Mouse (Mus musculus): Measurements from ENCODE around the gene Phc1.
"Not testable (repeated sequence)": the region's sequence is repeated elsewhere in the genome, so short reads cannot be mapped to it uniquely, and the experiment has no call there.

Gene Phc1

GRCm38 (mm10) chr6:122340349-122341000 is at the start of gene Phc1:
TSS of gene Phc1 (minus strand) at chr6:122340561.
- DNase-seq (ENCODE audit: low read depth, low spot score), result peak; percentile 72

DNA sequence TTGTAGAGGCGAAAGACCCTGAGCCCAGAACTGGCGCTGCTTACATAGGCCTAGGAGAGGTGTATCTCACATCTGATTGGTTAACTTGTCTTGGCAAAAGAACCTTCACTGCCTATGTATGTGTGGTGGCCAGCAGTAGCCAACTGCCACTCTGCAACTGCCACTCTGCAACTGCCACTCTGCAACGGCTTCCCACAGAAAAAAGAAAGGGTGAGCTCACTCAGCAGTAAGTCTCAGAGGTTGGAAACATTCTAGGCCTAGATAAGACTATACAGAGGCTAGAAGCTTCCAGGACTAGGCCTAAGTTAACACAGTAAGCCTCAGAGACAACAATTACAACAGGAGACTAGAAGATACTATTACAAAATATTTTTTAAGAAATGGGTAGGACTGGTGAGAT is 49.6 kb upstream of the Phc1 start:
- not testable (repeated sequence) for DNase-seq (ENCODE audit: low read depth, low spot score)

DNA sequence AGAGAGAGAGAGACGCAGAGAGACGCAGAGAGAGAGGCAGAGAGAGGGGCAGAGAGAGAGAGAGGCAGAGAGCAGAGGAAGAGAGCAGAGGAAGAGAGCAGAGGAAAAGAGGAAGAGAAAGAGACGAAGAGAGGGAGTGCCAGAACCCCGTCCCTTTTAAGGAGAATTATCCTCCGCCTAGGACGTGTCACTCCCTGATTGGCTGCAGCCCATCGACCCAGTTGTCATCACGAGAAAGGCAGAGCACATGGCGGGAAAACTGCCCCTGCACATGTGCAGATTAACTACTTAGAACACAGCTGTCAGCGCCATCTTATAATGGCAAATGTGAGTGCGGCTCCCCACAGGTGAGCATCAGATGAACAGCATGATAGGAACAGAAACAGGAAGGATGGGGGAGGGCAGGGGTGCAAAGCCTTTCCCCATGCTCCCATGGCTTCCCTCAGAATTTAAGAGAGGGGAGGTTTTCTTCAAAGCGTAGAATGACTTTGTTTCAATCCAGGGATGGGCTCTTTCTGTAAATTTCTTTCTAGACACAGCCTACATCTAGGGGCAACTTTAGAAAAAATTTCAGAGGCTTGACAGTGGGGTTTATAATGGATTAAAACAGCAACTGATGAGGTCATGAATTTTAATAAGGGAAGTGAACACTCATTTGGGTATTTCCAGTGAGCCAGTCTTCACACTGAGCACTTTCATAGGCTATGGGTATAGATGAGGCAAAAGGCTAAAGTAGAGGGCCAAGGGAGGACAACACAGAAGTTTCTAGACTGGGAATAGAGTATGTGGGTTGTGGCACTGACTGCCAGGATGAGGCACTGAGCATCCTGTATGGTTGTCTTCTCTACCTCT is 47.0 kb upstream of the Phc1 start:
- not testable (repeated sequence) for DNase-seq (ENCODE audit: low read depth, low spot score)

GRCm38 (mm10) chr6:122385724-122386123 is 45.4 kb upstream of the Phc1 start:
- no peak for DNase-seq (ENCODE audit: low read depth, low spot score)

DNA sequence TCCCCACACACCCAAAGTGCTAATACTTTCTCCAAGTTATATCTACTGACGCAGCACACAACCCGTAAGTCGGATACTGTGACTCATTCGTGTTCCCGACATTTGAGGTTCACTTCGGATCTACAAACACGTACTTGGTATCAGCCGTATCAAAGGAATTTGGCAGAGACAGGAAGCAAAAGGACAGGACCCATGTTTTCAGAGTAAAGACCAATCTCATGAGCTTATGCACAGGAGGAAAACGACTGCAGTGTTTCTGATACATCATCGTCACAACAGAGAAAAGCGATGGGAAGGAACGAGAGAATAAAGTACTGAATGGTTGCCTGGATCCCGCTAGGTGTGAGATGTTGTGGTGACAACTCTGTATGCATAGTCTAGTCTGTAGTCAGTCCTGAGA is 44.5 kb upstream of the Phc1 start:
- no peak for DNase-seq (ENCODE audit: low read depth, low spot score)

- no peak for DNase-seq (ENCODE audit: low read depth, low spot score)
Observed at GRCm38 (mm10) chr6:122383211-122383610, 42.9 kb upstream of the Phc1 start.

GRCm38 (mm10) chr6:122382046-122382445 is 41.7 kb upstream of the Phc1 start:
- peak; percentile 37 for DNase-seq (ENCODE audit: low read depth, low spot score)

- no peak for DNase-seq (ENCODE audit: low read depth, low spot score)
Observed at GRCm38 (mm10) chr6:122368245-122368644, 27.9 kb upstream of the Phc1 start.

GRCm38 (mm10) chr6:122366976-122367375 is 26.6 kb upstream of the Phc1 start:
- no peak for DNase-seq (ENCODE audit: low read depth, low spot score)

DNA sequence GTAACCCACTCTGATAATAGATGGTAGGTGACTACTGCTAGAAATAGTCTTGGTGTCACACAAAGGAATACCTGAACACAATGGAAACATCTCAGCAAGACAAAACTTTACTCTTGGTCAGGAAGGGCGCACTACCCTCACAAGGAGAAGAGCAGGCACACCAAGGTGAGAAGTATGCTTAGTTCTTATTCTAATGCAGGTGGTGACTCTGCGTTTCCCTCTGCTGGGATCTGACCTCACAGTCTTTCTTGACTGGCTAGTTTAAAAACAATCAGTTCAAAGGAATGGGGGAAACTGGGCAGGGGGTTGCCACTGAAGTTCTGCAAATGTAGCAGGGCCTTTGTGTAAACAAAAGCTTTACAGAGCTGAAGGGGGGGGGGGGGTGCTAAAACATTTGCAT is 25.9 kb upstream of the Phc1 start:
- DNase-seq (ENCODE audit: low read depth, low spot score), result no peak

- no peak for DNase-seq (ENCODE audit: low read depth, low spot score)
Observed at GRCm38 (mm10) chr6:122365706-122366105, 25.3 kb upstream of the Phc1 start.

DNA sequence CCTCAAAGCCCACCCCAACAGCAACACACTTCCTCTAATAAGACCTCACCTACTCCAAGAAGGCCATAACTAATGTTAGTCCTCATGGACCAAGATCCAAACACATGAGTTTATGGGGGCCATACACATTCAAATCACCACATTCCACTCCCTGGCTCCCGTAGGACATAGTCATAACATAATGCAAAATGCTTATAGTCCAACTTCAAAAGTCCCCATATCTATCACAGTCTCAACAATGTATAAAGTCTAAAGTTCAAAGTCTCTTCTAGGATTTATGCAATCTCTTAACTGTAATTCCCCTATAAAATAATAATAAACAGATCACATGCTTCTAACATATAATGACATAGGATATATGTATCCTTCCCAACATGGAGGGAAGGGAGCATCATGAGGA is 16.7 kb upstream of the Phc1 start:
- no peak for DNase-seq (ENCODE audit: low read depth, low spot score)

DNA sequence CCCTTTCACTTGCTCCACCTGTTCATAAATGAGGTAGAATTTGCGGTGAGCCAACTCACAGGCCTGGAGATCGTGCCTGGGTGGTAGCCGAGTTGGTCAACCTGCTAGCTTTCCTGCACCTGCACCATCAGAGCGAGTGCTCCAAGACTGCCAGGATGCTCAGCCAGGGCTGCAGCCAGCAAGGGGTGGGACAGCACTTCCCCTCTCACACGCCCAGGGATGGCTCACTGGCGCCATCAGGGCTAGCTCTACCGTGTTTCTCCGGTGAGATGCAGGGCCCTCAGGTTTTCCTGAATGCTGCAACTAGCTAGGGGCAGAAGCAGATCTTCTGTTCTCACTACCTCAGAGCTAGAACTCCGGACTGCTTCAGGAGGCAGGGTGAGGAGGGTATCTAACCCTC is 15.5 kb upstream of the Phc1 start:
- no peak for DNase-seq (ENCODE audit: low read depth, low spot score)

GRCm38 (mm10) chr6:122347326-122347725 is 7.0 kb upstream of the Phc1 start:
- DNase-seq (ENCODE audit: low read depth, low spot score), result not testable (repeated sequence)

- peak; percentile 31 for DNase-seq (ENCODE audit: low read depth, low spot score)
Observed at GRCm38 (mm10) chr6:122346399-122346798, 6.0 kb upstream of the Phc1 start.

- no peak for DNase-seq (ENCODE audit: low read depth, low spot score)
Observed at GRCm38 (mm10) chr6:122345731-122346130, 5.4 kb upstream of the Phc1 start.

- no peak for DNase-seq (ENCODE audit: low read depth, low spot score)
Observed at GRCm38 (mm10) chr6:122344386-122345116, 4.2 kb upstream of the Phc1 start.

DNA sequence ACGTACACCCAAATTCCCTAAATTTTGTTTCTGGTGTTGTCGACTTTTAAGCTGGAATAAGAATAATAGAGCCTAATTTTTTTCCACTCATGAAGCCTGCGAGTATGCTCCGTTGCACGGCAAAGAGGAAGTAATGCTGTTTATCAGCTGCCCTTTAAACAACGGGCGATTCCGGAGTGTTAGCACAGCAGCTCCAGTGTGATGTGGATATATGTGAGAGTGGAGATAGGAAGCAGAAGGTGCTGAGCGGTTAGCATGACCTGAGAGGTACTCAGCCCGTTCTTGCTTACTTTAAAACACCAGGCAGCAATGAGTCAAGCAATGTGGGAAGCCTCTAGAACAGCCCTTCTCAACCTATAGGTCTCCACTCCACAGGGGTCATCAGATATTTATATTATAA is 3.4 kb upstream of the Phc1 start:
- no peak for DNase-seq (ENCODE audit: low read depth, low spot score)

GRCm38 (mm10) chr6:122342125-122342524 is 1.8 kb upstream of the Phc1 start:
- no peak for DNase-seq (ENCODE audit: low read depth, low spot score)

DNA sequence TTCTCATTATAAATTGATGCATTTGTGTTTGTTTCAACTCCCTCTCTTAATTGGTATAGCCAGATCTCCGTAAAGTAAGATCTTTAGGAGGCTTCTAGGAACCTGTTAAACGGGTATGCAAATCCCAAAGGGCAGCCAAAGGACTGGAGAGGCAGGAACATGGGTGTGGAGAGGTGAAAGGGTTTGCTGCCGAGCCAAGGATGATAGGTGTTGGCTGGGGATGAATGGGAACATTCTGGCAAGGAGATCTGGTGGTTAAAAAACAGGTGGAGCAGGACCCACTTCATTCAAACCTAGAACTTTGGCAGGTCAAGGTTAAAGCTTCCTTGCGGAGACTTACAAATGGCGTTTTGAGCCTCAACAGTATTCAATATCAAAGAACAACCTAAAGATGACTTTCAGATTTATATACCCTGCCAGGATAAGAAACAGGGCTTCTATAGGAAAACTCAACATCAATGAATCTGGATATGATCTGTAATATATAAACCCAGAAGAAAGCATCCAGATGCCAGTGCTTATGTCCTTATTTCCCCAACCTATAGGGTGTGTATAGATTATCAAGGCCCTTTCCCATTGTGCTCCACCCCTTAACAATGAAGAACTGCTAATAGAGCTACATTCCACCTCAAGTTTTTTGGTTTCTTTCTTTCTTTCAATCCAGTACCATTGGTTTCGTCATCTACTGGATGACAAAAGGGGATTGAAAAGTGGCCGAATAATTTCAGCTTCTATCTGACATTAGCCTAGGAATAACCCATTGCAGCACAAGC is 863 bp upstream of the Phc1 start:
- no peak for DNase-seq (ENCODE audit: low read depth, low spot score)

- DNase-seq (ENCODE audit: low read depth, low spot score), result peak; percentile 92
Observed at GRCm38 (mm10) chr6:122339648-122340341, 566 bp downstream of the Phc1 start.
